Mouse (Mus musculus): ENCODE results near the gene St3gal3.
A peak's percentile ranks its signal among the peaks of the same experiment; 100 is the strongest.

St3gal3 gene

DNA sequence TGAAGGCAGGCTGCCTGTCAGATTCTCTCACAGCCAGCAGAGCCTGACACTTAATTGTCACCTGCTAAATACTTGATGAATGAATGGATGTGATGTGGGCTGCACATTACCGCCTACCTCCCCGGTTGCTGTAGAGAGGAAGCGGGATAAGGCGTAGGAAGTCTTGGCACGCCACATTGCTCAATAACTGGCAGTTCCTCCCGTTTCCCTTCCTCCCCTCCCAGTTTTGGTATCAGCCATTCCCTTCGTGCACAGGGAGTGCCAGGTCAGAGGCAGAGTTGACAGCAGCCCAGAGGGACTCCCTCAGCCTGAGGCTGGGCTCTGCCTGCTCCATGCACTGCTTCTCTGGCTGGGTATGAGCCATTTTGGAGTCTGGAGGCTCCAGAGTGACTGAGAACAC lies 152.0 kb downstream of the St3gal3 start:
- peak in 1 of 2 experiments; percentile 26 for DNase-seq

DNA sequence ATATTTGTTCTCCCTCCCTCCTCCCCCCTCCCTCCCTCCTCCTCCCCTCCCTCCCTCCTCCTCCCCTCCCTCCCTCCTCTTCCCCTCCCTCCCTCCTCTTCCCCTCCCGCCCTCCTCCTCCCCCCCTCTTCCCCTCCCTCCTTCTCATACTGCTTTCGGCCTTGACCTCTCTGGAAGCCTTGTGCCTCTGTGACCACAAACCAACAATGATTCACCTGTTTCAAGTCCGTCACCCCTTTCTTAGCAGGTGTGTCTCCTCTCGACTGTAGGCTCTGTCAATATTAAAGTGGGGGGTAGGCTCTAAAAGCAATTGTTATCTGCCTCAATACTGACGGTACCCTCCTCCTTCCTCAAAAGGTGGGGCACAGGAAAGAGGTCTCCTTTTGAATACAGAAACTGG lies 153.2 kb downstream of the St3gal3 start:
- DNase-seq, result no peak

DNA sequence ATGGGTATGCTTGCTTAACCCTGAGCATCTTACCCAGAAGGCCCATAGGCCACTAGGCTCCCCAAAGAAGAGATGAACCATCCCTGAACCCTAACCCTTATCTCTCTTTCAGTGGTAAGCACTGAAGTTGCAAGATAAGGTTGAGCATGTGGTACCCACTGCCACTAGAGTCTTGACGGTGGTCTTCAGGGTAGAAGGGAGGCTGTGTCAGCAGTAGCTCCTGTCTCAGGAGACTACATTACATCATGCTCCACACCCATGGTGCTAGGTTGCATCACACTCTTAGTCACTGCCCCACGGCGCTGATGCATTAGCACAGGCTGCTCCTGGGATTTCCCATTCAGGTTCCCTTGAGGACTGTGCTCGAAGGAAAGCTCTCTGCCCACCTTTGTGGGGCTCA lies 154.6 kb downstream of the St3gal3 start:
- no peak for DNase-seq

DNA sequence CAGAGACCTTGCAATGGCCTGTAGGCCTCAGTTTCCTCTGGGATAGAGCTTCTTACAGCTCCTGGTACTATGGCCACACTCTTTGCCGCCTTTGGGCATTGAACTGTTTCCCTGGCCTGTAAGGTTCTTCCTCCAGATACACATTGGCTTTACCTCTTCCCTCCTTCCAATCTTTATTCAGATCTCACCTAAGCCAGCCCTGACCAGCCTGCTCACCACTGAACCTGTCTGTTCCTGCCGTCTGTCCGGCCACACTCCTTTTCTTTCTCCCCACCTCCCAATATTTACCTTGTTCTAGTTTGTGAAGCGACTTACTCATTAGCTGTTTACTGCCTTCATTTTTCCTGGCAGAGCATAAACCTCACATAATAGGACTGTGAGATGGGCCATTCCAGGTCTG lies 155.5 kb downstream of the St3gal3 start:
- DNase-seq, result no peak

DNA sequence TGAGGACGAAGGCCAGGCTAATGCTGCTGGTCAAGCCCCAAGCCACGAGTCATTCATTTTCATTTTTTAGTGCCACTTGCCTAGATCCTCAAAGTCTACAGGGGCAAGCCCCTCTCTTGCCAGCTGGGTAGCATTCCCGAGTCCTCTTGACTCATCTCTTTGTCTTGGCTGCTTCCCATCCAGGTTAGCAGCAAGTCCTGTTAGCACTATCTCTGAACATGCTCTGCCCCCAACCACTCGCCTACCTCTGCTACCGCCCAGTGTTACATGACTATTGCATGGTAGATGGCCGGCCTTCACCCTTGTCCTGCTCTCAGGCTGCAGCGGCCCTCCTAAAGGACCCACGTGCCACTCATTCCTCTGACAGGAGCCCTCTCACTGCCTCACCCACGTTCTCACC lies 156.4 kb downstream of the St3gal3 start:
- no peak for DNase-seq

DNA sequence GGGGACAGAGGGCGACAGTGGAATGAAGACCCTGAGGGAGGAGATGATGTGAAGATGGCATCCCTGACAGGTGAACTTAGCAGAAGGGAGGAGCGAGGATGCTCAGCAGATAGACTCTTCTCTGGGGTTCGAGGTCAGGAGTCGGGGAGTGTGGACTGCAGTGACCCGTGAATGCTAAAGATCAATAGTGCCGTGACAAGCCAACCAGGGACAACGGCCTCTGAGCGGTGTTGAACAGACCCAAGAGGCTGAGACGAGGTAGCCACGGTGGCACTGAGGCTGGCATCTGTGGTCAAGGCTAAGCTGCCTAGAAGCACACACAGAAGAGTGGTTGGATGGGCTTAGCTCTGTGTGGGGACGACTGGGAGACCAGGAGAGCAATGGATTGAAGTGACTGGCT lies 156.9 kb downstream of the St3gal3 start:
- no peak for DNase-seq

DNA sequence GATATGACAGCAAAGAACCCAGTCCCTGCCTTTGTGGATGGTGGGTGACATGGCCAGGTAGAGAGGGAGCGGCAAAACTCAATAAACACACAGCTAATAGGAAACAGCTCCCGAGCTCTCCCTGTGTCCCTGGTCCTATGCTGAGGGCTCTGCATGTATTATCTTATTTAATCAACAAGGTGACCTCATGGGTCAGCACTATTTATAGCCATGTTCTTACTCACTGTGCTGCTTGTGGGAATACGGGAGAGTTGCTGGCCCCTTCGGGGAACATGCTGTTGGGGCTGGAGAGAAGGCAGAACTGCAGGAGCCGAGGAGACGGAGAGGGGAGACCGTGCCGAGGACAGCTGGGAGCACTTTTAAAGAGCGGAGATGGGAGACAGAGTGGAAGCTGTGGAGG lies 157.3 kb downstream of the St3gal3 start:
- no peak for DNase-seq

DNA sequence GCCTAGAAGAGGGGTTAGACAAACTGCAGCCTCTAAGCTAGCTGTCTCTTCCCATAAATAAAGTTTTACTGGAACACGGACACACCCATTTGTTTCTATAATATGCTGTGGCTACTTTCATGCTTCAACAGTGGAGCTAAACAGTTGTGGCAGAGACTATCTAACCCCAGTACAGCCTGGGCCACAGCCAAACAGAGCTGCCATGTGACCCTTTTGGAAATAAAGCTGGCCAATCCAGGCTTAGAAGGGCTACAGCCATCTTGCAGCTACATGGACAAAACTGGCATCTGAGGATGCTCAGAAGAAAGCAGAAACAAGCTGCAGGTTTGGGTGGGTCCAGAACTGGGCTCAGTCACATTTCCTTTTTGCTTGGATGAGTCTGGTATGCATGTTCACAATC lies 158.9 kb downstream of the St3gal3 start:
- DNase-seq, result no peak

DNA sequence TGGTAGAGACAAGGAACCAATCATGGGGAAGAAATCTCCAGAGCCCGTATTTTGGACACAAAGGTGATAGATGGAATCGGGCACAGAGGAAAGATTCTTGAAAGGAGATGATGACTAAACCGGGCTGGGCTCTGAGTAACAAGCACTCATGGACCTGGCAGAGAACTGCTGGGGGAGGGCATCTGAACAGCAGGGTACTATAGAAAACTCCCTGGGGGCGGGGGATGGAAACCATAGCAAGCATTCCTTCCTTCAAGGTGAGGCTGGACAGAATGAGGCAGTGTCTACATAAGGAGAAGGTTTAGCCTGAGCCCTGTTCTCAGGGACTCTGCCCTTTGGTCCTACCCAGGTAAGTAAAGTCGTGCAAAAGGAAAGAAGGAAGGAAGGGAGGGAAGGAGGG lies 160.0 kb downstream of the St3gal3 start:
- DNase-seq, result no peak

DNA sequence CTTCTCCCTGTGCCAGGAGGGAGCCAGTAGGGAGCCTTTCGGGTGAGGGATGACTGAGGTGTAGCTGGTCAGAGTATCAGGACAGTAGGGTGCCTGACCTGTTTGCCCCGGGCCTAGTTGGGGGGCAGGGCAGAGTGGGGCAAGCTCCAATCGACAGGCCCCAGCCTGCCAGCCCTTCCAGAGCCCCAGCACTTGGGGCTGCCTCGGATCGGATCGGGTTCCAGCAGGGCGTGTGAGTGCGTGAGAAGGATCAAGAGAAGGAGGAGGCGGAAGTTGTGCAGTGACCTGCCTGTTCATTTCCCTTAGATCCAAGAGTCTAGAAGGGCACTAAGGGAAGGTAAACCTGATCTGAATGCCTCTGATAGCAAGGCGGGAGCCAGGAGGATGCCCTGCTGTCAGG lies 161.7 kb downstream of the St3gal3 start:
- DNase-seq, result no peak

DNA sequence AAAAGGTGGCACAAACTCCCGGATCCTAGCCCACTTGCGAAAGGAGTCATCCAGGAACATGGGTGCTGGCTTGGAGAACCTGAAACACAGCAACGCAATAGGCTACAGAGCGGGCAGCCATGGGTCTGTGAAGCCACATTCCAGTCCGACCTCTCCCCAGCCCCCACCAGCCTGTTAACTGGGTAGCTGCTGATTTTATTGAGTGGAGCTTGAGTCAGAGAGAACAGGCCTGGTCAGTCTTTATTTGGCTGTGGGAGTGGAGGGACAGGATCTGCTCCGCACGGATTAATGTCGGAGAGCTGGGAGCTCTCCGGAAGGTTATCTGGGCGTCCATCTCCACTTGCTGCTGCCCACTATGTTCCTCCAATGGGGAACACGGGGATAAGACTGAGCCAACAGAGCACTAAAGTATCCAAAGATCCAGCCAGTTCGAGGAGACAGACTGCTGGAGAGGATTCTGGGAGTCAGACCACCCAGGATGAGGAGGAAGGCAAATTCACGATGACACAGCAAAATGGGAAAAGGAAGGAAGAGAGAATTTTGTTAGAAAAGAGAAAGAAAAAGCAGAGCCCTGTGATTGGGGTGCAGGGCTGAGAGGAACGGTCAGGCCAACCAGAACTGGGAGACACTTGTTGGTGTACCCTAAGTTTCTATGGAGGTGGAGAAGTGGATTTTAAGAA lies 170.2 kb downstream of the St3gal3 start:
- DNase-seq, result no peak

DNA sequence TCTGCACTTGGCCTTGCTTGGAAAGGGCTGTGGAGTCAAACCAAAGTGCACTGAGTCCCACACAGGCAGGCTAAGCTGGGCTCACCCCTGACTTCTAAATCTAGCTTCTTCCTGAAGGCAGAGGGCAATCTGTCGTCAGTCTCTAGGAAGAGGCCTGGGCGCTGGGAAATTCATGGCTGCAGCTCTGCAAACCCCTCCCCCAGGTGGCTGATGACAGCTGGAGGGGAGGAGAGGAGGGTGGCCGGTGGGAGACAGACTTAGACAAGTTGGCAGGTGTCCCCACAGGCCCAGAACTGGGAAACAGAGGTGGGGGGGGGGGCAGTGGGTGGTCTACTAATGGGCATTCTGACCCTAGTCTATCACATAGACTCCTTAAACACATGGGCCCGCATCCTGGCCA lies 177.2 kb downstream of the St3gal3 start:
- peak; percentile 60 to 74 for DNase-seq

DNA sequence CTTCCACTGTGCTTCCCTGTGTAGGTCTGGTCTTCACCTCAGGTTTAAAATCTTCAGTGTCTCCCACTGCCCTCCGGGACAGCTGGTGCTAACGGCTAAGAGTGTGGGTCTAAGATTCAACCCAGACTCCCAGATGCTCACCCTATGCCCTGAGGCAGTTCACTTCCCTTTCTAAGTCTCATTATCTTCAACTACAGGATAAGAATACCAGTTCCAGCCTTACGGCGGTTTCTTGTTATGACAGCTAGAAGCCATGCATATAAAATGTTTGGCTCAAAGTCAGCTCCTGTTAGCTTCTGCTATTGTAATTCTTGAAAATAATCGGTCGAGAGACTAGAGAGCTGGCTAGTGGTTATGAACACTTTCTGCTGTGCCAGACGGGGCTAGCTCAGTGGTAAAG lies 187.2 kb downstream of the St3gal3 start:
- DNase-seq, result no peak

DNA sequence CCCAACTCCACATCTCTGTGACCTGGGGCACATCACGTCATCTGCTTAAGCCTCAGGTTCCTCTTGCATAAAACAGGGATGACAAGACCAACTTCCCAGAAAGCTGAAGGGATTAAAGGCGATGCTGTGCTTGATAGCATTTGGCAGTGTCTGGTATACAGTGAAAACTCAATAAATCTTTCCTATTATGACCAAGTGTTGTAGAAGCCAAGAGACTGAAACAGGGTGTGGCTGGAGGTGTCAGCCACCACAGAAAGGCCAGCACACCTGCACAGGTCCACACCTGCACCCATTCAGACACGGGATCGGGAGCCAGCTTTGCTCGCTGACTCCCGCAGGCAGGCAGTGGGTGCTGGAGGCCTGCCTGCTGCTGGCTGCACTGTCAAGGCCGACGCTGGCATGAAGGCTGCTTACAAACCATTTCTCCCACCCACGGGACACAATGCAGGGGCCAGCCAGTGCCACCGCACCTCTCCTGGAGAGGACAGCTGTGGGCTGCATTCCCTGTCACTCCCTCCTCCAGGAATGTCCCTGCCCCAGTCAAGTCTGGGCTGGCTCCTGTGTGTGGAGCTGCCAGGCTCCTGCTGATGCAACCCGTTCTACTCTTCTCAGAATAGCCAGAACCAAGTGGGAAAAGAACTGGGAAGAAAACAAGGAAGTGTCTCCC lies 187.9 kb downstream of the St3gal3 start:
- peak in 1 of 2 experiments; percentile 22 for DNase-seq

DNA sequence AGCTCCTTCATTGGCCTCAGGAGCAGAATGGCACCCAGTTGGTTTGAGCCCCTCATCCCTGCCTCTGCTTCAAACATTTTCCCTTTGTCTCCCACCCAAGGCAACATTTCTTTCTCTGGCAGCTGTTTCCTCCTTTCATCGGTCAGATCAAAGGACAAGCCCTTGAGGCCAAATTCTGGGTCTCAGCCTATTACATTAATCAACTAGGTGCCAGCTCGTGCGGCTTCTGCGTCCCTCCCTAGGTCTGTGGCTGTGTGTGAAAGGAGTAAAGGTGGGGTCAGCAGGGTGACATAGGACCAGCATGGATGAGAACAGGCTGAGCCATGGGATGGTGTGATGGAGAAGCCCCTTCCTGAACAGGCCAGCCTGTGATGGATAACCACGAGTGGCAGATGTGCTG lies 191.4 kb downstream of the St3gal3 start:
- no peak for DNase-seq

DNA sequence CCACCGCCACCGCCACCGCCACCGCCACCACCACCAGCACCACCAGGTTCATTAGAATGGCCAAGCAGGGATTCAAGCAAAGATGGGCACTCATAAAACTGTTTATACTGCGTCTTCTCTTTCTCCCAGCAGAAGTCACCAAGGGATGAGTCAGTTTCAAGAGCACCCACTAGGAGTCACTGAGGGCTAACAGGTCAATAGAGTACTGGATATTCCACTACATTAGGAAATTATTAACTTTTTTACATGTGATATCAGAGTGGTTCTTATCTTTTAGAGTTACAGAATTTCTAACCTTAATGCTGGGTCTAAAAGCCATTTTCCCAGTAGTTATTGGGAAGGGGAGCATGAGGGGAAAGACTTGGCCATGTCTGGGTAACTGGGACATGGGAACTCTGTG lies 197.8 kb downstream of the St3gal3 start:
- no peak for DNase-seq

DNA sequence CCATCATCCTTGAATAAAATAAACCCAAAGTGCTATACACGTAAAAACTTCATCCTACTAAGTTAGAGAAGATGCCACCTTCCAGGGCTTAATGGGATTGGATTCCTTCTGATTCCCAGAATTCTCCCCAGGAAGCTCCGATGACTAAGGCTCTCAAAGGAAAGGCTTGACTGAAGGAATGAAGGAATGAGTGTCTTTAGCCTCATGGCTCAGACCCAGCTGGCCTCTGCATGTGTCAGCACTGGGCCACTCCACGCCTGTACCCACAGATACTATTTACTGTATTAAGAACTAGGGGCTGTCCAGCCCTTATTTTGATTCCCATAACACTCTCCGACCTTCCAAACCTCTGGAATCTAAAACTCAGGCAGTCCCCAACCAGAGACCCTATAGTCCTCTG lies 200.6 kb downstream of the St3gal3 start:
- no peak for DNase-seq

DNA sequence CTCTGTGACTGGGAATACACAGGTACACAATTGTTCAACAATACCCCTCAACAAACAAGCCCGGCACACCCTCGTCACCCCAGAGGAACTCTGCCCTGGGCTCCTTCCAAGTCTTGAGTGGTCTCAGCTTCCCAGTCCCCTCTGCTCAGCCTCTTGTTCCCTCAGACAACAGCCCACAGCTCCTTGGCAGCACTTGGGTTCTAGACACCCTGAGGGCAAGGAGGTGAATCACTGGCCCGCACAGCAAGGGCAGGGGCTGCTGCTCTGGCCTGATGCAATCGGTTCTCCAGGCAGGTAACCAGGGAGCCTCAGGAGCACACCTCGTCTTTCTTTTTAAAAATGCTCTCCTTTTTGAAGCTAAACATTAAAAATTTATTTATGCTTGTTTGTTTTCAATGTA lies 201.5 kb downstream of the St3gal3 start:
- no peak for DNase-seq

DNA sequence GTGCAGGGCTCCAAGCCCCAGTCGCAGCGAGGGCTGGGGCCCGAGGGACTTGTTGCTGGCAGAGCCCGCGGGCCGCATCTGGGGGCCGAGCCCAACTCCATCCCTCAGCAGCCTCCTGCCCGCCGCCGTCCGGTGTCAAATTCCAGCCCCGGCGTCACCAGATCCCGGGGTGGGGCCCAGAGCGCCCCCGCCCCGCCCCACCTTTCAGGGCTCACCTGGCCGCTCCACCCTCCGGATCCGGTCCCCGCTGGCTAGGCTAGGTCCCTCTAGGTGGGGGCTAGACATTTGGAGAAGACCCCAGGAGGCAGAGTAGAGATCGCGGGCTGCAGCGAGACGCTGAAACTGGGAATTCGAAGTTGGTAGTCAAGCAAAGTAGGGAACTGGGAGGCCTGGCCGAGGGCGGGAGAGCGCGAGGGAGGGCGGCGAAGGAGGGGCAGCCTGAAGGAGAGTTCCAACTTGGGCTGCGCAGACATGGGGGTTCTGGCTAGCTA lies 205.3 kb downstream of the St3gal3 start, which contains the start of gene Artn:
TSS of gene Artn (minus strand) at position 373 of the 491 bp plus-strand sequence.
- DNase-seq, result peak in 1 of 2 experiments; percentile 38

DNA sequence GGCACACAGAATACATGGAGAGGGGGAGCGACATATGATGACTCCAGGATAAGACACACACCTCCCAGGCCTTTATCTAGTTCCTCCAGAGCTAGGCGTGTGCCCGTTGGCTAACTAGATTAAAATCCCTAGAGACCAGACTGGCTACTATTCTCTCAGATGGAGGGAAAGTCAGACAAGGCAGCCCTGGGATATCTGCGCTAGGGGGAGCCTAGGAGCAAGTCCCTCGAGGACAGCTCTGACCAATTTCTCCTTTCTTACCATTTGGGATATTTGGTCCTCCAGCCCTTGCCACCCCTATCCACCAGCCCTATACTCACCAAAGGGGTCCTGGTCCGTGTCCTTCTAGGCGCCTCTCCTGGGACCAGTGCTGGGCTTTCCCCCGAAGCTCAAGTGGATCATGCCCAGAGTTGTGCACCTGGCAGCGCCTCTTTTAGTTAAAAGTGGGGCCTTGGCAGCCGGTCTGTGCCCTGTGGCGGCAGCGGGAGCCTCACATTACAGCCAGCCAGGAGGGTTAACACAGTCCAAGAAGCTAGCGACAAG lies 205.9 kb downstream of the St3gal3 start:
- DNase-seq, result peak; percentile 60 to 65

DNA sequence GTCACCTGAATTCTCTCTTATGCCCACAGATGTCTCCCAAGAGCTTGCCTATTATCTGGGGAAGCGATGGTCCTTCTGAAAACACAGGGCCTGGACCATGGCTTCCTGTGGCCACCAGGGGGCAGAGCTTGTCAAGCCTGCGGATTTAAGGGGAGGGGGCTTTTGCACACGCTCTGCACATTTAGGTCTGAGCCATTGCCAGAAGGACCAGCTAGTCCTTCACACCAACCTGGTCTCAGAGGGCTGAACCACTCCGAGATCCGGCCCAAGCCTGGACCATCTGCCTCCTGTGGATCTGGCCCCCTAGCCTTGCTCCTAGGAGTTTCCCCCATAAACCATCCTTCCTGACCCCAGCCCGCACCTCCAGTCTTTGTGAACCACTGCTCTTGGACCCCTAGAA lies 206.5 kb downstream of the St3gal3 start:
- peak; percentile 82 to 88 for DNase-seq

DNA sequence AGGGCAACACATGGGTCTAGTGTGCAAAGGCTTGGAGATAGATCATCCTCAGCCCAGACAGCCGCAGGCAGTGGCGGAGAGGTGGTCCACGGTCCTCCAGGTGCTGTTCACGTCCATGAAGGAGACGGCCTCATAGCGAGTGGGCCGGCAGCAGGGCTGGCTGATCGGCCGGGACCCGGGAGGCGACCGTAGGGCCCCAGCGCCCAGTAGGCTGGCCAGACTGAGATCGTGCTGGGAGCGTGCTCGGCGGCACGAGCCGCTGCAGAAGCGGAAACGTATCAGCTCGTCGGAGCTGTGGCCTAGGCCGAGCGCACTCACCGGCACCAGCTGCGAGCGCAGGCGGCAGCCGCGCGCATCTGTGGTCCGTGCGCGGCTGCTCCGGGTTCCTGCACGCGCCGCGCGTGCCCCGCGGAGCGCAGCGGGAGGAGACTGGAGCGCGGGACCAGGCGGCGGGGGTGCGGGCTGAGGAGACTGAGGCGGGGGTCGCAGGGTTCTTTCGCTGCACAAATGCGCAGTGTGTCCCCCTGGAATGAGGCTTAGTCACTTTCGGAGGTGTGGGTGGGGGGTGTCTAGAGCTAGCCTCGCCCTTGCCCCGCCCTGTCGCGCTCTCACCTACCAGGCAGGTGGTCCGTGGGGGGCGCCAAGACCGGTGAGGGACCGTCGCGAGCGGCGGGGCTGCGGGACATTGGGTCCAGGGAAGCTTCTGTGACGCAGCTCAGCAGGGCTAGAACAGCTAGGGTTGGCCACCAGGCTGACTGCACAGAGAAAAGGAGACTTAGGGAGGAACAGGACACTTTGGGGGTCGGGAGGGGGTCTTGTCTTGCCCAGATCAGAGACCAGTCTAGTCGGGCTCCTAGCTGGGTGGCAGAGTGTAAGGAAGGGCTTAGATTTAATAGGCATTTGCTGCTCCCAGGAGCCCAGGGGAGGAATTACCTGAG lies 207.9 kb downstream of the St3gal3 start:
- DNase-seq, result peak; percentile 60 to 65

DNA sequence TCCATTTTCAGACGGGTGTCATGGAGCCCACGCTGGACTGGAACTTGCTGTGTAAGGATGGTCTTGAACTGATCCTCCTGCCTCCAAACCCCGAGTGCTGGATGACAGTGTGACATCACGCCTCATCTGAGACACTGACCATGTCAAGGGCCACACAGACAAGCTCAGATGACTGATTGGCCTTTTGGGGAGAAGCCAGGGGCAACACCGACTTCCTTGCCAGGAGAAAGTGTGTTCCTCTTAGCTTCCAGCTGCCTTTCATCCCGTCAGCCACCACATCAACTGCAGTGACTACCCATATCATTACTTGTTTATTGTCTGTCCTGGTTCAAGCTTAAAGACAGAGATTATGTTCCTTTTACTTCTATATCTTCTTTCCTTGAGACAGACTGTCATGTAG lies 209.8 kb downstream of the St3gal3 start:
- DNase-seq, result no peak

Measured in cerebellum, postnatal 10 days (tissue).